Mouse (Mus musculus) erythroblast, embryonic 14.5 days (primary cell): ENCODE measurements around the gene Pi4k2a.

ENCODE experiments used
- GATA1 ChIP-seq: IDR thresholded peaks from 2 replicates; pipeline ENCODE4 v1.6.1; 2012; ENCODE audit warnings: low read length, inconsistent platforms, mixed read lengths
- TAL1 ChIP-seq: IDR thresholded peaks from 3 replicates; pipeline ENCODE4 v1.6.1; 2012; ENCODE audit warnings: low read length, inconsistent platforms, mixed read lengths

DNA sequence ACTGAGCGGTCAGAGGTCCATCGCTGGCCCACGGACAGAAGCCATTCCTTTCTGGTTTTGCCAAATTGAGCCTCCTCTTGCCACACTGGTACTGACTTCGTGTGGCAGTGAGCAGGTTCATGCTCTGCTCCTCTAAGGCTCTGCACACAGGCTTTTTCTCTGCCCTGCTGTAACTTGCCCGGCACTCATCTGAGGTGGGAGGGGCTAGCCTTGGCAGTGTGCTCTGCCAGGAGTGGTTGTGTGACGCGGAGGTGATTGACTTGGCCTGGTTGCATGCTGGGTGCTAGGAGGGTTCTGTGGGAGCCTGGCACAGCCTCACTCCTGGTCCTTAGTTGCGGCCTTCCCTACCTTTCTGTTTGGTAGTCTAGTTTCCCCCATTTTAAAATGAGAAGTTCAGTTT is 30.2 kb downstream of the Pi4k2a start:
- no peak for TF ChIP-seq GATA1
- TF ChIP-seq TAL1 = no peak
